Mouse (Mus musculus) liver, embryonic 14.5 days (tissue): ENCODE data around the gene Tmem185b. TPM values are rescaled to one million over a fixed set of nuclear protein-coding genes. Genes with fewer than 3 reads are reported as not detected.

Experiments used
- ATAC-seq: fragments of 200-750 bp; cut with Nextera tagmentation; 2 replicates; pipeline ENCODE4 v1.8.0; 2017; ENCODE audit warnings: moderate number of reproducible peaks, mild to moderate bottlenecking, moderate library complexity; ENCODE audit not compliant: insufficient read depth
- DNase-seq, 3 experiments: peaks; one replicate each; pipeline ENCODE4 v3.0.0-alpha.2; 2012 to 2013; ENCODE audit warnings: low read depth in 3 of 3, low spot score in 3 of 3
- H3K27ac ChIP-seq: fragments of 300-500 bp; sonication (generic); 2 replicates; pipeline ENCODE4 v1.5.1; 2014; ENCODE audit warnings: moderate library complexity, mild to moderate bottlenecking, control low read depth, inconsistent platforms
- H3K27me3 ChIP-seq: fragments of 300-500 bp; sonication (generic); 2 replicates; pipeline ENCODE4 v1.6.1; 2014; ENCODE audit warnings: mild to moderate bottlenecking, low read length, moderate library complexity; ENCODE audit not compliant: control insufficient read depth, insufficient read depth
- H3K36me3 ChIP-seq: fragments of 300-500 bp; sonication (generic); replicated peaks from 2 replicates; pipeline ENCODE4 v1.6.1; 2014; ENCODE audit warnings: low read depth; ENCODE audit not compliant: control insufficient read depth, insufficient read depth
- H3K4me1 ChIP-seq, 2 experiments: fragments of 200-500 bp in 1 of 2; fragments of 300-500 bp in 1 of 2; sonication (generic) in 1 of 2; replicated peaks; 2 replicates each; pipeline ENCODE4 v1.6.1; 2012 to 2014; ENCODE audit warnings: antibody characterized with exemption in 1 of 2, inconsistent platforms in 1 of 2, low read length in 1 of 2; ENCODE audit not compliant: control insufficient read depth in 2 of 2, insufficient read depth in 2 of 2
- H3K4me2 ChIP-seq: fragments of 300-500 bp; sonication (generic); 2 replicates; pipeline ENCODE4 v1.6.1; 2014; ENCODE audit warnings: low read depth, mild to moderate bottlenecking, control low read depth, moderate library complexity
- H3K4me3 ChIP-seq, 2 experiments: fragments of 200-500 bp in 1 of 2; fragments of 300-500 bp in 1 of 2; sonication (generic) in 1 of 2; 2 replicates each; pipeline ENCODE4 v1.5.1; 2012 to 2014; ENCODE audit warnings: low read depth in 2 of 2, low read length in 2 of 2, mild to moderate bottlenecking in 2 of 2, control low read depth in 1 of 2, inconsistent platforms in 1 of 2, moderate library complexity in 1 of 2; ENCODE audit not compliant: insufficient read depth in 1 of 2
- H3K9ac ChIP-seq: fragments of 300-500 bp; sonication (generic); replicated peaks from 2 replicates; pipeline ENCODE4 v1.6.1; 2014; ENCODE audit warnings: mild to moderate bottlenecking, control low read depth, moderate library complexity
- H3K9me3 ChIP-seq: fragments of 300-500 bp; sonication (generic); 2 replicates; pipeline ENCODE4 v1.6.1; 2016; ENCODE audit warnings: low read length, mixed read lengths; ENCODE audit not compliant: control insufficient read depth
- CTCF ChIP-seq: IDR thresholded peaks from 2 replicates; pipeline ENCODE4 v1.5.1; 2016; ENCODE audit warnings: antibody characterized with exemption, low read depth, control low read depth
- EP300 ChIP-seq: IDR thresholded peaks from 2 replicates; pipeline ENCODE4 v1.6.1; 2016; ENCODE audit warnings: antibody characterized with exemption, low read depth
- WGBS: fragments of 180-500 bp; shearing (Covaris S2); extraction: QIAGEN DNeasy Blood & Tissue Kit; methylation state at CpG from one replicate; pipeline ENCODE4 v1.1.7; 2014; ENCODE audit not compliant: insufficient replicate concordance; 5-methylcytosine and 5-hydroxymethylcytosine counted together
- polyA plus RNA-seq, 2 experiments: library from polyadenylated mRNA; depleted of rRNA in 1 of 2; stranded (reverse) in 1 of 2; unstranded in 1 of 2; fragments of >200 nt; fragmentation: Nextera tagmentation in 1 of 2; extraction: Ambion mirVana in 1 of 2; gene quantifications; 2 replicates each; pipeline versions ENCODE4 v1.2.1 to v1.2.3; 2012 to 2014

Tmem185b gene
- polyA plus RNA-seq, 2 experiments = 5.9 to 6.0 TPM

DNA sequence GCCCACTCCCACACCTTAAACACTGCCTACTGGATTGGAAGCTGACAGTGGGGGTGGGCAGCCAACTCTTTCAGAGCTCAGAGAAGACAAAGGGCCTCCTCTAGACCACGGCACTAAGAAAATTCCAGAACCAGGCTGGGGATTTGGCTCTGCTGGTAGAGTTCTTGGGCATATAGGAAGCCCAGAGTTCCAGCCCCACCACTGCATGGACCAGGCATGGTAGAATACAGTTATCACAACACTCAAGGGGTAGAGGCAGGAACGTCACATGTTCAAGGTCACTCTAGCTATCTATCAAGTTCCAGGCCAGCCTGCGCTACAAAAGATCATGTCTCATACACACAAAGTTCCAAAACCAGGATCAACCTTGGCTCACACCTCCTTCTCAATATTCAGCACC, 22.8 kb upstream of the Tmem185b start:
- WGBS = 46% methylated on average over 3 of the region's 3 CpGs
- no peak for TF ChIP-seq CTCF
- no peak for TF ChIP-seq EP300
- Histone ChIP-seq H3K4me3 (peak overlapping the region; percentile 65 to 70; a peak in 3 of 4 replicates), H3K9me3 (no peaks in the 10 kb centered on the region), H3K9ac (no peak overlapping the region), H3K27me3 (no peaks in the 10 kb centered on the region), H3K4me1 (peaks cover 6 to 32% of the 10 kb centered on the region in 2 experiments; a peak in 3 of 4 replicates), H3K36me3 (no peaks in the 10 kb centered on the region), H3K4me2 (peak overlapping the region; percentile 71), H3K27ac (no peak overlapping the region)
- DNase-seq = no peak
- ATAC-seq = no peak

DNA sequence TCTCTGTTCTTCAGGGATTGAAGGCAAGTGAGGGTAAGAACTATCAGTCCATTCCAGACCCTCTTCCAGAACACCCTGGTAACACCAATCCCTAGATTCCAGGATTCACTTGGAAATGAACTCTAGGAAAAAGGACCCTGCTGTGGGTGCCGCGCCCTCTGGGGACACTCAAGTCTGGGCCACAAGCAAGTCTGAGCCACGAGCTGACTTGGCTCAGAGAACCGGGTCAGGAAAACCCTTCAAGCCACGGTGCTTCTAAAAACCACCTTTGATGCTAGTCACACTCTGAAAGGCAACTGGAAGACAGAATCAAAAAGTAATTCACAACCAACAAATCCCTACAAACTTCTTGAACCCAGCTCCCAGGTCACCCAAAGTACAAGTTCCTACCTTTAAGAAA, 22.2 kb upstream of the Tmem185b start:
- TF ChIP-seq CTCF (no peak), EP300 (no peak)
- ATAC-seq = no peak
- Histone ChIP-seq H3K9ac (peak overlapping the region; percentile 14), H3K4me2 (peak overlapping the region; percentile 71), H3K27me3 (no peaks in the 10 kb centered on the region), H3K9me3 (no peaks in the 10 kb centered on the region), H3K36me3 (no peaks in the 10 kb centered on the region), H3K4me1 (peaks cover 6 to 28% of the 10 kb centered on the region in 2 experiments; a peak in 3 of 4 replicates), H3K27ac (no peak overlapping the region), H3K4me3 (peak overlapping the region; percentile 65 to 70)
- 17% methylated on average over 5 of the region's 5 CpGs for WGBS
- DNase-seq = no peak

DNA sequence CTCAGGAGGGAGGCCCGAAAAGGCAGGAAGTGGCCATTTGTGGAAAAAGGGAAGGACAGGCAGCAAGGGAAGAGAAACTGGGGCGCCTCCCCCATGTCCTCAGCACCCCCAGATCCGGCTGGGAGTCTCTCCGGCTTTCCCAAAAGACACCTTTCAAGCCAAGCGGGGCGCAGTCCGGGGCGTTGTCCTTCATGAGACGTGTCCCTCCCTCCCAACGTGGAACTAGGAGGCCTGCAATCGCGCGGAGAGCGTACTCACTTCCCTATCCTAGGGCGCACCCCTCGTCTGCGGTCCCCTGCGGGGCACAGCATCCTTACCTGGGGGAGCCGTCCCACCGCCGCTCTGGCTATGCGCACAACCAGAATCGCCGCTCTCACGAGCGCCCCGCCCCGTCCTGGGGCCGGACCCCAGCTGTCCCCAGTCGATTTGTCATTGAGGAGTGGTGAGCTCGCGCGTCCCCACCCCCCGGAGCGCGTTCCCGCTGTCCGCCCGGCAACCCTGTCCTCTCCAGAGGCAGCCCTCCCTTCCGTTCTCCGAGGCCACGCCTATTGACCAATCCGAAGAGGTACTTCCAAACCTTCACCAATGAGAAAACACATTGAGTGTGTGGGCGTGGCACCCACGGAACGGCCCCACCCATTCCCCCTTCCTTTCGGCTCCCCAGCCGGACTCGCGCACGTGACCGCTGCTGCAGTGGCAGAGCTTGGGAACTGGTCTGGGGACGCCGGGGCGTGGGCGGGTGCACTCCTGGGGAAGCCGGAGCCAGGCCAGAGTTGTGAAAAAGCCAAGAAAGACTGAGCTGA, 21.5 kb upstream of the Tmem185b start, which contains the start of gene Ralb:
Ralb (minus strand) TSS at position 535 of the 803 bp plus-strand sequence.
- ATAC-seq = peak; percentile 97
- DNase-seq = peak; percentile 89 to 91 (median 91)
- Histone ChIP-seq H3K4me1 (peaks cover 6 to 22% of the 10 kb centered on the region in 2 experiments; a peak in 3 of 4 replicates), H3K27me3 (no peaks in the 10 kb centered on the region), H3K9me3 (no peaks in the 10 kb centered on the region), H3K4me2 (peak within 1 kb of the TSS; percentile 71), H3K9ac (peak within 1 kb of the TSS; percentile 14), H3K27ac (no peak within 1 kb of the TSS), H3K4me3 (peak within 1 kb of the TSS; percentile 65 to 70), H3K36me3 (no peaks in the 10 kb centered on the region)
- under 1% methylated on average over 57 of the region's 57 CpGs for whole genome bisulfite sequencing
- TF ChIP-seq EP300 = no peak

DNA sequence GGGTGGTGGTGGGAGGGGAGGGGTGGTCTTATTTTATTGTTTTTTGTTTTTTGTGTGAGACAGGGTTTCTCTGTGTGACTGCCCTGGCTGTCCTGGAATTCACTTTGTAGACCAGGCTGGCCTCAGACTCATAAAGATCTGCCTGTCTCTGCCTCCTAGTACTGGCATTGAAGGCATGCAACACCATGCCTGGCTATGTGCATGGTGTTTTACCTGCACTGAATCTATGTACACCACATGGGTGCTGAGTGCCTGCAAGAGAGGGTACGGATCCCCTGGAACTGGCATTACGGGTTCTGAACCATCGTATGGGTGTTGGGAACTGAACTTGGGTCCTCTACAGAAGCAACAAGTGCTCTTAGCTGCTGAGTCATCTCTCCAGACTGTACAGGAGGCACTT, 20.0 kb upstream of the Tmem185b start:
- Histone ChIP-seq H3K4me3 (no peak overlapping the region), H3K27me3 (peaks cover 3% of the 10 kb centered on the region; the same call in 1 of the 2 replicates), H3K36me3 (no peaks in the 10 kb centered on the region), H3K9ac (no peak overlapping the region), H3K4me2 (no peak overlapping the region), H3K27ac (no peak overlapping the region), H3K4me1 (peaks cover 6 to 22% of the 10 kb centered on the region in 2 experiments; a peak in 3 of 4 replicates), H3K9me3 (no peaks in the 10 kb centered on the region)
- TF ChIP-seq EP300 (no peak), CTCF (no peak)
- no peak for DNase-seq
- no peak for ATAC-seq
- WGBS = 76% methylated on average over 3 of the region's 3 CpGs

DNA sequence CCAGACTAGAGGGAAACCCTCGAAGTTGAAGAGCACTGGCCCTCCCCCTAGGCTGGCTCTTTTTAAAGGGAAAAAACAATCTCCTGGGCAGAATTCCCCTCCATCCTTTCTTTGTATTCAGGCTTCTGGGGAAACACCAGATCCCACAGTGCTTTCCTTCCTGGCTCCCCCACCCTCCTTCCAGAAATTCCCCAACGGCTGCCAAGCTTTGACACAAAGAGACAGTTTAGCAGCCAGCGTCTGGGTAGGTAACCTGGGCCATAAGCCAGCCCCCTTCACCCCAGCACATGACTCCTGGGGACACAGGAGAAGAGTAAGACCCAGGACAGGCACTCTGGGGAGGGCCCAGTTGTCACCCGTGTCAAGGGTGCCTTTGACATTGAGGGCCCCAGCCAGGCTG, 17.4 kb upstream of the Tmem185b start:
- no peak for DNase-seq
- H3K9me3 ChIP-seq = no peaks in the 10 kb centered on the region
- H3K27ac ChIP-seq = no peak overlapping the region
- H3K4me2 ChIP-seq = no peak overlapping the region
- H3K9ac ChIP-seq = no peak overlapping the region
- no peak overlapping the region for H3K4me3 ChIP-seq
- TF ChIP-seq EP300 (no peak), CTCF (no peak)
- H3K36me3 ChIP-seq = no peaks in the 10 kb centered on the region
- 31% methylated on average over 4 of the region's 4 CpGs for WGBS
- peaks cover 3% of the 10 kb centered on the region; the same call in 1 of the 2 replicates for H3K27me3 ChIP-seq
- H3K4me1 ChIP-seq = peaks cover 0 to 7% of the 10 kb centered on the region in 2 experiments; a peak in 2 of 4 replicates
- ATAC-seq = no peak
